Mouse (Mus musculus) cerebellum, postnatal 36 days (tissue): ENCODE results near the gene Fcrlb.

ENCODE experiments used
- DNase-seq, 2 experiments: peaks; one replicate each; pipeline ENCODE4 v3.0.0; 2021 to 2022; ENCODE audit warnings: mixed read lengths in 2 of 2

Fcrlb gene

GRCm38 (mm10) chr1:170868107-170868904 lies 44.4 kb downstream of the Fcrlb start:
- peak; percentile 78 to 94 for DNase-seq

DNA sequence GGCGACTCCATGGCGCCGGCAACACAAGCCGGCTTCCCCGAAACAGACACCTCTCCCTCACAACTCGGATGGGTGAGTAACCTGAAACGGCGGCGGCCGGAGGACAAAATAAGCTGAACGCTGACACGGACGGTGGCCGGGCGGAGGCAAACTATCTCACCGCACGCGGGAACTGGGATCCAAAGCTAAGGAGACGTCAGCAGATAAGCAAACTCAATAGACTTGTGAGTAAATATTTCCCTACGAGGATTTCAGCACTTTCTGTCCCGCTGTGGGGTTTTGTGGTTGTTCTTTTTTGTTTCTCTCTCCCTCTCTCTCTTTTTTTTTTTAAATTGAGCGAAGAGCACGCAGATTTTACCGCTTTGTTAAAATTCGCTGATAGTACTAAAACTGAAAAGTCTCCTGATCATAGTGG lies 45.0 kb downstream of the Fcrlb start, which contains the start of gene Atf6:
Gene Atf6 (minus strand): TSS at position 81 of the 415 bp plus-strand sequence.
- peak; percentile 98 to 99 for DNase-seq

GRCm38 (mm10) chr1:170866992-170867690 lies 45.6 kb downstream of the Fcrlb start:
- peak in 1 of 2 experiments; percentile 14 for DNase-seq

- DNase-seq = no peak
Measured at GRCm38 (mm10) chr1:170865406-170865805, 47.3 kb downstream of the Fcrlb start.

GRCm38 (mm10) chr1:170864754-170865153 lies 48.0 kb downstream of the Fcrlb start:
- DNase-seq = no peak

DNA sequence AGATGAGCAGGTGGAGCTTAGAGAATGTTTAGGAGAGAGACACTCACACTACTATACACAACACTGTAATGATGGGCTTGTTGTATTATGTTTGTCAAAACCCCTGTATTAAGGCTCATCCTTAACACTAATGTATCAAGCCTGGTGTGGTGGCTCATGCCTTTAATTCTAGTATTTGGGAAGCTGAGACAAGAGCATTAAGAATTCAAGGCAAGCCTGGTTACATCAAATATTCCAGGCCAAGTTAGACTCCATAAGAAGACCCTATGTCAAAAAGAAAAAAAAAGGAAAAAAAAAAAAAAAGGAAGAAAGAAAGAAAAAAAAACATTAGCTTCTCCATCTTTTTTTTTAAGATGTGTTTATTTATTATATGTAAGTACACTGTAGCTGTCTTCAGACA lies 48.5 kb downstream of the Fcrlb start:
- no peak for DNase-seq

DNA sequence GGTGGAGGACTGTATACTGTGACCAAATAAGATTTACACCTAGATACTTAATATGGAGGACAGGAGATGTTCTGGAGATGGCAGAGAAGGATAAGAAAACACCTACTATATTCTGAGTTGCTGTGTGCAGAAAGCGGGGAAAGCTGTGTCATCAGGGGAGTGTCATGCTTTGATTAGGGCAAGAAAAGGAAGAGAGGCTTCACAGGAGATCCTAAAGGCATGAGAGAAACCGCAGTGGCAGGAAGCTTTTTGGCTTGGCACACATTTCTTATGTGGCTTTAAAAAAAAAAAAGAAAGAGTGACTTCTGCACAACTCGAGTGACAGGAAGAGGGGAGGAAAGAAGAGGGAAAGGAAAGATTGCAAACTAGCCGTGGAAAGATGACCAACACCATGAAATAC lies 49.7 kb downstream of the Fcrlb start:
- DNase-seq = no peak

- DNase-seq = no peak
Measured at GRCm38 (mm10) chr1:170862435-170862717, 50.4 kb downstream of the Fcrlb start.

DNA sequence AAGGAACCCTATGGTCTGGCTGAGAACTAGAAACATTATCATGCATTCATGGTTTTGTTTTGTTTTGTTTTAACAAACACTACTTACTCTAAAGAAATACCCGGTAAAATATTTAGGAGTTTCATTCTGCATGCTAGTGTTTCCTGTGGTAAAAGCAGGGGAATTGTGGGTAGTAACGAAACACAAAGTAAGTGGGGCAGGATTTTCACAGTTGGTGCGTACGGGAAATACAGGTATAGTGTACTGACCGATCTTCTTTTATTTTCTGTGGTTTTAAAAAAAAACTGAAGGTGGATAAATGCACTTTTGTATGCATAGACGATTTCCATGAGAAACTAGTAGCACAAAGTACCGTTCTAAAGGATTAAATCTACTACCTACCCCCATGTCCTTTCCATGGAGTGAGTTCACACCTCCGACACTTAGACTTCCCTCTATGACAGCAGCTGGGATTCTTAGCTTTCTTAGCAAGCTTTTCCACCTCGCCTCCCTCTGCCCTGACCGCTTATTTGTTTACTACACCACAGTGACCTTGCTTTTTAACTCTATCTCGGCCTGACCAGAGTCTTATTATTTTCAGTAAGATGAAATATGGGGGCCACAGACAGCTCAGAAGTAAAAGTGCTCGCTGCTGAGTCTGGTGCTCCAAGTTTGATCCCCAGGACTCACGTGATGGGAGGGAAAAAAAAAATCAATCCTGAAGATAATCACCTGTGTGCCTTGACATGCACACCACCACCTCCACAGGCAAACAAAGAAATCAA lies 50.9 kb downstream of the Fcrlb start:
- no peak for DNase-seq

DNA sequence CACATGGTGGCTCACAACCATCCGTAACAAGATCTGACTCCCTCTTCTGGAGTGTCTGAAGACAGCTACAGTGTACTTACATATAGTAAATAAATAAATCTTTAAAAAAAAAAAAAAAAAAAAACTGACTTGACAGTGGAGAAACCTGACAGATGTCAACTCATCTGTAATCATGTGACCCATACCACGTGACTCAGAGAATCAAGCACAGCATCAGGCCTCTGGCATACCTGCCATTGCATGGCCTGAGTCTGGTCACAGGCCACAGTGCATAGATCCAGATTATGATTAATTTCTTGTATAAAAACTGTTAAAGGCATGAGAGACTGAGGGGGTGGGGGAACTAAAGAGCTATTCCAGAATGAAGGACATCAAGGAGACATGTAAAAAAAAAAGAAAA lies 53.9 kb downstream of the Fcrlb start:
- DNase-seq = no peak

- peak; percentile 32 to 39 for DNase-seq
Measured at GRCm38 (mm10) chr1:170857369-170857768, 55.4 kb downstream of the Fcrlb start.
